Mouse (Mus musculus): Measurements from ENCODE around the gene Bcl9l. TPM values are rescaled to one million over a fixed set of nuclear protein-coding genes. Genes with fewer than 3 reads are reported as not detected.

Gene Bcl9l
- polyA plus RNA-seq, 1 experiment from 2014 or later = 8.7 TPM

DNA sequence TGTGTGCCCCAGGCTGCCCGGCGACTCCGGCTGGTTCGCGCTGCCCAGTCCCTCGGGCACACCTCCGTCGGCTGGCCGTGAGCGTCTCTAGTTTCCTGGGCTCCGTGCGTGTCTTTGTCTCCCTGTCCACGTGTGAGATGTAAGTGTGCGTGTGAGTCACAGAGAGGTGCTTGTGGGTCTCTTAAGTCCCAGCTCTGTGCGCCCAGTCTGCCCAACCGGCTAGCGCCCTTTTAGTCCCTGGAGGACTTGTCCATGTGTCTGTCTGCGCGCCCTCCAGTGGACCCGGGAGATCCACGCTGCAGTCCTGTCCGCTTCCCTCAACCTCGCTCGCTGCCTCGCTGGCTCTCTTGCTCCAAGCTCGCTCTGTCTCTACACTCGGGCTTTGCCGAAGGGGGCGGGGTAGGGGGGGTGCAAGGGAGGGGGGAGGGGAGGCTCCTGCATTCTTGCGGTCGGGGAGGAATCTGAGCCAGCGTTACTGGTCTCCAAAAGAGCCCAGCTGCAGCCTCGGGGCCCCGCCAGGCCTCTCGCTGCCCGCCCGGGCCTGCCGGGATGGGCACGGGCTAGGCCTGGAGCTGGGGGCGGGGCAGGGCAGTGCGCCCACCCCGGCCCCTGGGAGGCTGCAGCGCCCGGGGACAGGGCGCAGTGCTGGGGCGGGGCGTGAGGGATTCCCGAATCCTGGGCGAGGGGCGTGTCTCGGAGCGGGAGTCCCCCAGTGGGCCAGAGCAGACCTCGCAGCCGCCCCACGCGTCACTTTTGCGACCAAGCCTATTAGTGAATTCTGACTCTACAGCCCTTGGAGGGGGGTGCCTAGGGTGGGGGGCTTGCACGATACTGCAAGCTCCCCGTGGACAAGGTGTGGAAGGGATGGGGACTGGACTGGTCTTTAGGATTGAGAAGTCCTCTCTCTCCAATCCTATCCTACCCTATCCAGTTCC is 16.1 kb downstream of the Bcl9l start:
- Histone ChIP-seq H3K4me3 (ENCODE audit: low read depth, low read length) (peak overlapping the region; percentile 34), H3K9ac (ENCODE audit: low read length) (peak overlapping the region; percentile 63), H3K36me3 (ENCODE audit: control insufficient read depth, insufficient read depth, low read length) (no peaks in the 10 kb centered on the region), H3K4me2 (ENCODE audit: low read depth, low read length, severe bottlenecking) (peak overlapping the region; percentile 78), H3K4me1 (replicated peaks; ENCODE audit: control insufficient read depth, insufficient read depth, low read length) (peaks cover 51% of the 10 kb centered on the region), H3K27me3 (ENCODE audit: control insufficient read depth, insufficient read depth, low read length) (no peaks in the 10 kb centered on the region), H3K27ac (ENCODE audit: low read depth, low read length) (peak overlapping the region; percentile 83), H3K9me3 (ENCODE audit: control insufficient read depth, low read length) (no peaks in the 10 kb centered on the region)
- DNase-seq (ENCODE audit: low spot score) (peak; percentile 93), ATAC-seq (replicated peaks; ENCODE audit: low FRiP score) (peak; percentile 87)
- 0% methylated on average over 53 of the region's 59 CpGs for WGBS

- peaks cover 44% of the 10 kb centered on the region for H3K4me1 ChIP-seq (replicated peaks; ENCODE audit: control insufficient read depth, insufficient read depth, low read length)
- peak overlapping the region; percentile 63 for H3K9ac ChIP-seq (ENCODE audit: low read length)
- peak overlapping the region; percentile 83 for H3K27ac ChIP-seq (ENCODE audit: low read depth, low read length)
- H3K36me3 ChIP-seq (ENCODE audit: control insufficient read depth, insufficient read depth, low read length) = no peaks in the 10 kb centered on the region
- WGBS = 6% methylated on average over 20 of the region's 20 CpGs
- no peaks in the 10 kb centered on the region for H3K9me3 ChIP-seq (ENCODE audit: control insufficient read depth, low read length)
- ATAC-seq (replicated peaks; ENCODE audit: low FRiP score) (peak; percentile 13; the same call in 1 of the 2 replicates), DNase-seq (ENCODE audit: low spot score) (peak; percentile 71)
- H3K4me2 ChIP-seq (ENCODE audit: low read depth, low read length, severe bottlenecking) = peak overlapping the region; percentile 78
- peak overlapping the region; percentile 34 for H3K4me3 ChIP-seq (ENCODE audit: low read depth, low read length)
- H3K27me3 ChIP-seq (ENCODE audit: control insufficient read depth, insufficient read depth, low read length) = no peaks in the 10 kb centered on the region
These were observed 16.9 kb downstream of the Bcl9l start for GRCm38 (mm10) chr9:44499356-44500162.

DNA sequence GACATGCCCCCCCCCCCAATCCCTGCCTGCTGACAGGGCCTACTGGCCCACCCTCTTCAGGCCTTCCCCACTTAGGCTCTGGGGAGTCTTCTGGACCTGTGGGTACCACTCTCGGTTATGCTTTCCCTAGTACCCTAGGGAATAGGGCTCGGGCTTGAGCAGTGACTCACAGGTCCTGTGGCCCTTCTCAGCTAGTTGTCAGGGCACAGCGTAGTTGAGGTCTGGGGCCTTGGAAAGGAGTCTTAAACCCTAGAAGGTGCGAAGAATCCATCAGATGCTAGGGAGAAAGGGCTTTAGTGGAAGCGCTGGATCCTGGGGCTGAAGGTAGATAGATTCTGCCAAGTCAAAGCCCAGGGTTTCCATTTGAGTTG is 17.5 kb downstream of the Bcl9l start:
- no peaks in the 10 kb centered on the region for H3K9me3 ChIP-seq (ENCODE audit: control insufficient read depth, low read length)
- H3K27me3 ChIP-seq (ENCODE audit: control insufficient read depth, insufficient read depth, low read length) = no peaks in the 10 kb centered on the region
- no peak for ATAC-seq (replicated peaks; ENCODE audit: low FRiP score)
- no peak overlapping the region; the same call in 1 of the 2 replicates for H3K4me3 ChIP-seq (ENCODE audit: low read depth, low read length)
- peak overlapping the region; percentile 83 for H3K27ac ChIP-seq (ENCODE audit: low read depth, low read length)
- H3K9ac ChIP-seq (ENCODE audit: low read length) = peak overlapping the region; percentile 63
- no peak for DNase-seq (ENCODE audit: low spot score)
- peaks cover 38% of the 10 kb centered on the region for H3K4me1 ChIP-seq (replicated peaks; ENCODE audit: control insufficient read depth, insufficient read depth, low read length)
- WGBS = 31% methylated on average over 5 of the region's 5 CpGs
- no peaks in the 10 kb centered on the region for H3K36me3 ChIP-seq (ENCODE audit: control insufficient read depth, insufficient read depth, low read length)
- peak overlapping the region; percentile 78; the same call in 1 of the 2 replicates for H3K4me2 ChIP-seq (ENCODE audit: low read depth, low read length, severe bottlenecking)

- Histone ChIP-seq H3K36me3 (ENCODE audit: control insufficient read depth, insufficient read depth, low read length) (no peaks in the 10 kb centered on the region), H3K4me2 (ENCODE audit: low read depth, low read length, severe bottlenecking) (no peak overlapping the region), H3K27ac (ENCODE audit: low read depth, low read length) (peak overlapping the region; percentile 83; the same call in 1 of the 2 replicates), H3K9ac (ENCODE audit: low read length) (no peak overlapping the region), H3K9me3 (ENCODE audit: control insufficient read depth, low read length) (no peaks in the 10 kb centered on the region), H3K4me3 (ENCODE audit: low read depth, low read length) (no peak overlapping the region), H3K27me3 (ENCODE audit: control insufficient read depth, insufficient read depth, low read length) (no peaks in the 10 kb centered on the region), H3K4me1 (replicated peaks; ENCODE audit: control insufficient read depth, insufficient read depth, low read length) (peaks cover 36% of the 10 kb centered on the region)
- DNase-seq (ENCODE audit: low spot score) (no peak), ATAC-seq (replicated peaks; ENCODE audit: low FRiP score) (no peak)
- 51% methylated on average over 8 of the region's 8 CpGs for WGBS
These were observed 18.1 kb downstream of the Bcl9l start for GRCm38 (mm10) chr9:44500638-44501175.

DNA sequence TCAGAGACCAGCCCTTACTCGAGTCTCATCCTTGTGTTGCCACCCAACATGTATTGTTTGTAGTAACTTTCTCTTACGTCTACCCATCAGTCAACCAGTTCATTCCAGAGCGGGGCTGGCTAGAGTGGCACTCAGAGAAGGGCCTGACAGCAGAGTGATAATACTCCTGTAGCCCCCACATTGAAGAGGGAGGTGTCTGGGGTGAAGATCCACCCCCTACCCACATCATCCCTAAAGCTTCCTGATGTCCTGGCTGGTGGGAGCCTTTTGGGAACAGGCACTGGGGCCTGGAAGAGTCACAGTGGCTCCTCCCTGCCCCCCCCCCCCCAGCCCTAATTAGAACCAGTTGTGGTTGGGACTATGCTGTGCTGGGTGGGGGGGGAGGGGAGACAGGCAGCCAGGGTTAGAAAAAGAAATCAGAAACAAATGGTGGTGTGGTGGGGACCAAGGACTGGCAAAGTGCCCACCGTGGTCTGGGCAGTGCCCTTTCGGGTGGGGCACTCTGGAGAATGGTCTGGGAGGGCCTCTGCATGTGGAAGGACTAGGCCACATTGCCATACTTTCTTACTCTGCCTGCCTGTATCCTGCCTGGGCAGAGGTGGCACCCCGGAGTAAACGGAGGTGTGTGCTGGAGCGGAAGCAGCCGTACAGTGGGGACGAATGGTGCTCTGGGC is 18.7 kb downstream of the Bcl9l start:
- no peaks in the 10 kb centered on the region for H3K27me3 ChIP-seq (ENCODE audit: control insufficient read depth, insufficient read depth, low read length)
- H3K4me2 ChIP-seq (ENCODE audit: low read depth, low read length, severe bottlenecking) = no peak overlapping the region
- H3K36me3 ChIP-seq (ENCODE audit: control insufficient read depth, insufficient read depth, low read length) = no peaks in the 10 kb centered on the region
- H3K9ac ChIP-seq (ENCODE audit: low read length) = no peak overlapping the region
- peaks cover 40% of the 10 kb centered on the region for H3K4me1 ChIP-seq (replicated peaks; ENCODE audit: control insufficient read depth, insufficient read depth, low read length)
- peak; percentile 54 for DNase-seq (ENCODE audit: low spot score)
- no peak overlapping the region for H3K4me3 ChIP-seq (ENCODE audit: low read depth, low read length)
- H3K27ac ChIP-seq (ENCODE audit: low read depth, low read length) = no peak overlapping the region
- H3K9me3 ChIP-seq (ENCODE audit: control insufficient read depth, low read length) = no peaks in the 10 kb centered on the region
- 49% methylated on average over 10 of the region's 10 CpGs for WGBS
- ATAC-seq (replicated peaks; ENCODE audit: low FRiP score) = no peak

DNA sequence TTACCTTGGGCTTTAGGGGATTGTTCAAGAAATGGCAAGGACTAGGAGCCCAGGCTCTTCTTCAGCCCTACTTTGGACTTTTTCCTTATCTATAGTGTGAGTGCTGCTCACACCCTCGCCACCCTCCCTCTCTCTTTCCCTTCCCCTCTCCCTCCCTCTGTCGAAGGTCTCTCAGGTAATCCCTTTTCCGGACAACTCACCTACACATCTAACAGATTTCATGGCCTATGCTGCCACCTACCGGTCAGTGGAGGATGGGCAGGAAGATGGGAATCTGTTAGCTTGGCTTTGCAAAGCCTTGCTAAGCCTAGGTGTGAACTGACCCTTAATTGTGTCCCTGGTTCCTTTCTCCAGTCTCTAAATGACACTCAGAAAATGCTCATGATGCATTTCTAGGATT is 19.4 kb downstream of the Bcl9l start:
- Histone ChIP-seq H3K9me3 (ENCODE audit: control insufficient read depth, low read length) (no peaks in the 10 kb centered on the region), H3K4me3 (ENCODE audit: low read depth, low read length) (no peak overlapping the region), H3K4me1 (replicated peaks; ENCODE audit: control insufficient read depth, insufficient read depth, low read length) (peaks cover 38% of the 10 kb centered on the region), H3K9ac (ENCODE audit: low read length) (no peak overlapping the region), H3K36me3 (ENCODE audit: control insufficient read depth, insufficient read depth, low read length) (peaks cover 4% of the 10 kb centered on the region; the same call in 1 of the 2 replicates), H3K4me2 (ENCODE audit: low read depth, low read length, severe bottlenecking) (no peak overlapping the region), H3K27ac (ENCODE audit: low read depth, low read length) (no peak overlapping the region), H3K27me3 (ENCODE audit: control insufficient read depth, insufficient read depth, low read length) (no peaks in the 10 kb centered on the region)
- ATAC-seq (replicated peaks; ENCODE audit: low FRiP score) = no peak
- WGBS = 0% methylated on average over 4 of the region's 4 CpGs
- DNase-seq (ENCODE audit: low spot score) = peak; percentile 86

DNA sequence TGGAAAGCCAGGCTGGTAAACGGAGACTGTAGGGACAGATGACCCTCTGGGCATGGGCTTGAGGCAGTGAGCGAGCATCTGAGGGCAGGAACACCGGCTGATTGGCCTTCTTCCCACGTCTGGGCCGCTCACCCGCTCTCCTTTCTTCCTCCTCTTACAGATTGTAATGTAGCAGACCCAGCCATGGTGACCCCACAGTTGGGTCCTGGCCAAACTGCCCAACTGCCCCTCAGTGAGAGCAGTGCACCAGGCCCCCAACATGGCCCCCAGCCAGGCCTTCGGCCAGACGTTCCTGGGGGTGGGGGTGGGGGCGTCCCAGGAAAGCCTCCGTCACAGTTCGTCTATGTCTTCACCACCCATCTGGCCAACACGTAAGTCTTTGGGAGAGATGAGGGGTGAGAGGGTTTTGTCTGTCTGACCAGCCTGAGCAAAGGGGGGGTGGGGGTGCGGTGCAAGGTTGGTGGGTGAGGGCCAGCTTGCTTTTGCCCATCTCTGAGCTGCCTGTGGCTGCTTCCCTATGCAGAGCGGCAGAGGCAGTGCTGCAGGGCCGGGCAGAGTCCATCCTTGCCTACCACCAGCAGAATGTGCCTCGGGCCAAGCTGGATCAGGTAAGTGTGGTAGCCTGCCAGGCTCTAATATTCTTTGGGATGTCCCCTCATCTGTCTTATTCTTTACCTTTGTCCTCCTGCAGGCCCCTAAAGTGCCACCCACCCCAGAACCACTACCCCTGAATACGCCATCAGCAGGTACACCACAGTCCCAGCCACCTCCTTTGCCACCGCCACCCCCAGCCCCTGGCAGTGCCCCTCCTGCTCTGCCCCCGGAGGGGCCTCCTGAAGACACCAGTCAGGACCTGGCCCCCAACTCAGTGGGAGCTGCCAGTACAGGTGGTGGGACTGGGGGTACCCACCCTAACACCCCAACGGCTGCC is 22.5 kb downstream of the Bcl9l start:
- Histone ChIP-seq H3K4me1 (replicated peaks; ENCODE audit: control insufficient read depth, insufficient read depth, low read length) (peaks cover 20% of the 10 kb centered on the region; the same call in 1 of the 2 replicates), H3K4me3 (ENCODE audit: low read depth, low read length) (no peak overlapping the region), H3K4me2 (ENCODE audit: low read depth, low read length, severe bottlenecking) (no peak overlapping the region), H3K27me3 (ENCODE audit: control insufficient read depth, insufficient read depth, low read length) (no peaks in the 10 kb centered on the region), H3K9me3 (ENCODE audit: control insufficient read depth, low read length) (no peaks in the 10 kb centered on the region), H3K36me3 (ENCODE audit: control insufficient read depth, insufficient read depth, low read length) (peaks cover 4% of the 10 kb centered on the region; the same call in 1 of the 2 replicates), H3K27ac (ENCODE audit: low read depth, low read length) (no peak overlapping the region), H3K9ac (ENCODE audit: low read length) (no peak overlapping the region)
- ATAC-seq (replicated peaks; ENCODE audit: low FRiP score) (no peak), DNase-seq (ENCODE audit: low spot score) (no peak)
- 81% methylated on average over 20 of the region's 20 CpGs for WGBS

Data from forebrain, embryonic 11.5 days (tissue).